Mouse (Mus musculus) natural killer cell, adult 2 months (primary cell): Measurements from ENCODE around the gene Tmem255a.

Experiments used
- DNase-seq, 2 experiments: peaks; one replicate each; pipeline ENCODE4 v3.0.0; 2022; ENCODE audit warnings: low spot score in 2 of 2

Tmem255a gene

GRCm38 (mm10) chrX:38251851-38252571, at the start of gene Tmem255a:
TSS of gene Tmem255a (minus strand) at chrX:38252439.
- peak in 1 of 2 experiments; percentile 24 for DNase-seq

GRCm38 (mm10) chrX:38259610-38260009, 7.4 kb upstream of the Tmem255a start:
- DNase-seq, result no peak

GRCm38 (mm10) chrX:38250352-38250950, 1.8 kb downstream of the Tmem255a start:
- DNase-seq, result no peak

GRCm38 (mm10) chrX:38249640-38250351, 2.4 kb downstream of the Tmem255a start:
- peak; percentile 19 to 42 for DNase-seq

DNA sequence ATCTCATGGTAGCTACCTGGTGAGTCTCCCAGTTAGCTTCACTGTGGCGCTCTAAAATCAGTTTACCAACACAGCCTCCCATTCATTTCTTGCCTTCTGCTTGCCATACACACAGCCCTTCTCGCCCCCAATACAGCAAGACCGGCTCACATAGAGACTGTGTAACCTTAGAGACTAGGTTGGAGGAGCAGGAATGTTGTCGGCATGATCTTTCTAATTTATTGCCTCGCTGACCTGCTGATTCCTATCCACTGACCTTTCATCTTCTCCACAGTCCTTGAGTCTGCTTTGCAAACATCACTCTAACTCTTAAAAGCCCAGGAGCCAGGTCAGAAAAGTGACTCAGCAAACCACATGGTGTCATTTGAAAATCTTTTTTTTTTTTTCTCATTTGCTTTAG, 4.6 kb downstream of the Tmem255a start:
- no peak for DNase-seq

GRCm38 (mm10) chrX:38247108-38247507, 5.1 kb downstream of the Tmem255a start:
- DNase-seq, result no peak

GRCm38 (mm10) chrX:38237731-38238130, 14.5 kb downstream of the Tmem255a start:
- peak; percentile 16 to 39 for DNase-seq

DNA sequence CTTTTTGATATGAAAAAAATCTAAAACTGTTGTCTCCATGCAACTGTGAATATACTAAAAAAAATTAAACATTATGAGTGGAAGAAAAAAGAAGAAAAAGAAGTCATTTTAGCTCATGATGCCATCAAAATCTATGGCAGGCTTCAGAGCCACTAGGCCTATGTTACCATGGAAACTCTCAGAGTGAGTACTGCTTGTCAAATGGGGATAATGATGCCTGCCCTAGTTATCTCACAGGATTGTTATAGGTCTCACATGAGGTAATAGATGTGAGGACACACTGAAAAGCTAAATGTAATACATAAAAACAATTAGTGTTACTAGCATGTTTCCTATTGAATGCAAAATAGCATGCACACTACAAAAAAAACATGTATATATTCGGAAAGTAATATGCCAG, 22.4 kb downstream of the Tmem255a start:
- no peak for DNase-seq

DNA sequence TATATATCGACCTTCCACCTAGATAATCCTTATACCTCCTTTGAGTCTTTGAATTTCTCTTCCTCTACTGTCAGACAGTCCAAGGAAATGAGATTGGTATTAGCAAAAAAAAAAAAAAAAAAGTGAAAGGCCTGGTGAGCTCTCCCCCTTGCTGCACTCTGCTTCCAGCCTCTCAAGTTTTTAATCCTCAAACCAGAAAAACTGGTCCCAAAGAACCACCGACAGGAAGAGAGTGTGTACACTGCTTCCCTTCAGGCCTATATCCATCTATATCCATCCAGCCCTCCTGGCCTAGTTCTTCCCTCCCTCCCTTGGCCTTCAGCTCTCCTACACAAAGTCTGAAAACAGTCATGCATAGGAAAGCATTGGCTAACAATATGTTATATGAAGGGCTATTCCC, 29.5 kb downstream of the Tmem255a start:
- no peak for DNase-seq

- no peak for DNase-seq
Observed at GRCm38 (mm10) chrX:38217676-38217991, 34.6 kb downstream of the Tmem255a start.

- no peak for DNase-seq
Observed at GRCm38 (mm10) chrX:38216986-38217675, 35.1 kb downstream of the Tmem255a start.

DNA sequence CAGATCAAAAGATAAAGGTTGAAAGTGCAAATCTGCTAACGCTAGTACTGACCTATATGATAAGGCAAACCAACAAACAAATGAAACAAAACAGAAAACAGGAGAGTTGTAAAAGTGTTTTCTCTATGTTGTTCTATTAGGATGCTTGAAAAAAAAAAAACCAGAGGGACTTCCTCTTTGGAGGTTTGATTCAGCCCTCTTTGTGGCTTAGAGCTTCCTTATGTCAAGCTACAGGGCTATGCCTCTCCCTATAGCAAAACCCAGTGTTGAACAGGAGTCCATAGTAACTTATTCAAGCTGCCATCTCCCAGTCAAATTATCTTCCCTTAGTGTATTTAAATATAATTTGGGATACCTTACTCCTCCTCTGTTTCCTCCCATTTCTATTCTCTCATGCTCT, 44.8 kb downstream of the Tmem255a start:
- no peak for DNase-seq

- DNase-seq, result no peak
Observed at GRCm38 (mm10) chrX:38201816-38202215, 50.4 kb downstream of the Tmem255a start.

- no peak for DNase-seq
Observed at GRCm38 (mm10) chrX:38190458-38190764, 61.8 kb downstream of the Tmem255a start.

GRCm38 (mm10) chrX:38189552-38190457, 62.4 kb downstream of the Tmem255a start, which contains the start of gene Zbtb33:
TSS of gene Zbtb33 (plus strand) at chrX:38189793.
- DNase-seq, result peak; percentile 79 to 87

DNA sequence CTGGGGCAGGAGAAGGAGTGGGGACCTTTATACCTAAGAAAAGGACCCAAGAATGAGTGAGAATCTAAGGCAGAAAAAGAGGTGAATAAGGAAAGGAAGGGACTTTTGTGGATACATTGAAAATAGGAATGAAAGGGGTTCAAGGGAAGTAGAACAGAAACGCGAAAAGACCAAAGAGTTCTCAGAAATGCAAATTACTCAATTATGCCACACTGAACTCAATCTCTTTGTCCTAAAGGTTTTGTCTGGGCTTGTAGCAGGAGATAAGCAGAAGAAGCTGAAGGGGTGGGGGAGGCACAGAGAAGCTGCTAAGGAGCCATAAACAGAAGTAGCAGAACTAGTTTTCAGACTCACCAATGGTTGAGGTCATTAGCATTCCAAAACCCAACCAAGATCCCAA, 66.7 kb downstream of the Tmem255a start:
- DNase-seq, result no peak

- DNase-seq, result peak; percentile 39 to 71
Observed at GRCm38 (mm10) chrX:38181608-38182258, 70.5 kb downstream of the Tmem255a start.

GRCm38 (mm10) chrX:38180656-38181607, 71.3 kb downstream of the Tmem255a start:
- DNase-seq, result peak; percentile 1 to 15

GRCm38 (mm10) chrX:38179891-38180310, 72.3 kb downstream of the Tmem255a start:
- peak; percentile 27 to 42 for DNase-seq

GRCm38 (mm10) chrX:38166592-38166991, 85.6 kb downstream of the Tmem255a start:
- DNase-seq, result no peak
